Mouse (Mus musculus): ENCODE measurements around the gene Yif1a.

GRCm38 (mm10) chr19:5108271-5108575 lies 19.9 kb downstream of the Yif1a start:
- TF ChIP-seq POLR2AphosphoS2 (IDR thresholded peaks at IDR 0.05; ENCODE audit: insufficient read length, low read depth) (no peak), MAX (IDR thresholded peaks at IDR 0.05; ENCODE audit: low read depth) (no peak), POLR2A (IDR thresholded peaks at IDR 0.05; ENCODE audit: insufficient read length, low read depth) (no peak)
